Mouse (Mus musculus) intestine, embryonic 14.5 days (tissue): Measurements from ENCODE around the gene Ppp1r10. TPM values are rescaled to one million over a fixed set of nuclear protein-coding genes. Genes with fewer than 3 reads are reported as not detected.

Experiments
- ATAC-seq: fragments of 200-750 bp; cut with Nextera tagmentation; replicated peaks from 2 replicates; pipeline ENCODE4 v1.8.0; 2017; ENCODE audit warnings: low read depth, moderate number of reproducible peaks, moderate TSS enrichment, moderate library complexity; ENCODE audit not compliant: low FRiP score, low TSS enrichment
- DNase-seq: peaks from one replicate; pipeline ENCODE4 v3.0.0-alpha.2; 2018; ENCODE audit warnings: low spot score
- H3K27ac ChIP-seq: fragments of 300-500 bp; sonication (generic); 2 replicates; pipeline ENCODE4 v1.5.1; 2014; ENCODE audit warnings: low read depth, mild to moderate bottlenecking, control low read depth
- H3K27me3 ChIP-seq: fragments of 300-500 bp; sonication (generic); replicated peaks from 2 replicates; pipeline ENCODE4 v1.6.1; 2014; ENCODE audit warnings: low read length, control low read depth; ENCODE audit not compliant: control insufficient read depth, insufficient read depth
- H3K36me3 ChIP-seq: fragments of 300-500 bp; sonication (generic); 2 replicates; pipeline ENCODE4 v1.6.1; 2014; ENCODE audit warnings: low read length, control low read depth; ENCODE audit not compliant: control insufficient read depth, insufficient read depth
- H3K4me1 ChIP-seq: fragments of 300-500 bp; sonication (generic); replicated peaks from 2 replicates; pipeline ENCODE4 v1.6.1; 2014; ENCODE audit warnings: low read length, control low read depth, mixed read lengths; ENCODE audit not compliant: control insufficient read depth, insufficient read depth
- H3K4me2 ChIP-seq: fragments of 300-500 bp; sonication (generic); 2 replicates; pipeline ENCODE4 v1.6.1; 2014; ENCODE audit warnings: low read length
- H3K4me3 ChIP-seq: fragments of 300-500 bp; sonication (generic); 2 replicates; pipeline ENCODE4 v1.5.1; 2014; ENCODE audit warnings: low read depth, low read length, control low read depth, mixed read lengths
- H3K9ac ChIP-seq: fragments of 300-500 bp; sonication (generic); 2 replicates; pipeline ENCODE4 v1.6.1; 2014; ENCODE audit warnings: mild to moderate bottlenecking, low read length
- H3K9me3 ChIP-seq: fragments of 300-500 bp; sonication (generic); 2 replicates; pipeline ENCODE4 v1.6.1; 2016; ENCODE audit warnings: low read length, control low read depth; ENCODE audit not compliant: control insufficient read depth
- WGBS: fragments of 180-500 bp; shearing (Covaris S2); extraction: QIAGEN DNeasy Blood & Tissue Kit; methylation state at CpG from one replicate; pipeline ENCODE4 v1.1.7; 2014; 5-methylcytosine and 5-hydroxymethylcytosine counted together
- microRNA counts: library from miRNA; unstranded; fragments of <30 nt; microRNA quantifications from one replicate; lab custom pipeline; 2016
- microRNA-seq: library from miRNA; unstranded; fragments of <30 nt; microRNA quantifications from one replicate; pipeline ENCODE4, GENCODE M21; 2016
- polyA plus RNA-seq: library from polyadenylated mRNA; unstranded; fragments of >200 nt; fragmentation: Nextera tagmentation; extraction: Ambion mirVana; gene quantifications from 2 replicates; pipeline ENCODE4 v1.2.1, GENCODE M21; 2014

Ppp1r10 gene
- polyA plus RNA-seq, 1 experiment from 2014 or later = 33.8 TPM

DNA sequence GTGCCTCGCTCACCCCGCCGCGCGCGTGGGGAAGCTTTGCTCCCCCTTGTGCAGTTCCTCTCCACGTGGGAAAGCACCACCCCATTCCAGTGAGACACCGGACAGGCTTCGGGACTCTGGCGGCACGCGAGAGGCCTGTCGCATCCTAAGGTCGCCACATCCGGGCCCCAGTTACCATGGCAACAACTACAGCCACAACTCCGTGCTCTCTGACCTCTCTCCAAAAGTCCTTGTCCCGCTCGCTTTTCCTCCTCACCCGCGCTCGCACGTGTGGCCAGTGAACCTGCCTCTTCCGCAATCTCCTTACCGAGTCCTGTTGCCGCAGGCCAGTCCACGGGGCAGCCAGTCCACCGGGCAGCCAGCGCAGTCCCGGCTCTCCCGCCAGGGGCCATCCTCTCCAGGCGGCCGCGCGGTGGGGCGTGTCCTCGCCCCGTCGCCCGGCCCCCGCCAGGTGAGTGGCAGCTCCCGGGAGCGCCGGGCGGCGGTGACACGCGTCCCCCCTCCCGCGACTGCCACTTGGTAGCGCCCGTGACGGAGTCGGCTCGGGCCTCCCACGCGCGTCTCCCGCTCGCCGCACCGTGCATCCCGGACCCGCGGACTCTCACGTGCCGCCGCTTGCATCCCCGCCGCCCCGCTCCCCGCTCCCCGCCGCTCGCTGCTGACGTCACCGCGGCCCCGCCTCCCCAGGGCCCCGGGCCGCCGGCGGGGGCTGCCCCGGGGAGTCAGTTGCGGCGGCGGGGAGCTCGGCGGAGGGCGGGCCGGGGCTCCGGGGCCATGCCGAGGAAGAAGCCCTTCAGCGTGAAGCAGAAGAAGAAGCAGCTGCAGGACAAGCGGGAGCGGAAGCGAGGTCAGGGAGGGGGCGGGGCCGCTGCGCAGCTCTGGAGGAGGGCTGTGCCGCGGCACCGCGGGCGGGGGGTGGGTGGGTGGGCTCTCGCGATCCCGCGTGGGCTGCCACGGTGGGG lies 63.4 kb downstream of the Ppp1r10 start, which contains the start of the genes Gnl1 and Prr3:
Gnl1 (plus strand) TSS at position 451 of the 962 bp plus-strand sequence.
Prr3 (minus strand) TSS at position 836 of the 962 bp plus-strand sequence.
- Histone ChIP-seq H3K9me3 (no peaks in the 10 kb centered on the region), H3K36me3 (peaks cover 41% of the 10 kb centered on the region), H3K9ac (peak within 1 kb of the TSS; percentile 74), H3K4me3 (peak within 1 kb of the TSS; percentile 98), H3K4me1 (peaks cover 15% of the 10 kb centered on the region), H3K27me3 (no peaks in the 10 kb centered on the region), H3K4me2 (peak within 1 kb of the TSS; percentile 89), H3K27ac (peak within 1 kb of the TSS; percentile 98)
- DNase-seq = peak; percentile 99
- WGBS = under 1% methylated on average over 100 of the region's 109 CpGs
- ATAC-seq = peak; percentile 92

DNA sequence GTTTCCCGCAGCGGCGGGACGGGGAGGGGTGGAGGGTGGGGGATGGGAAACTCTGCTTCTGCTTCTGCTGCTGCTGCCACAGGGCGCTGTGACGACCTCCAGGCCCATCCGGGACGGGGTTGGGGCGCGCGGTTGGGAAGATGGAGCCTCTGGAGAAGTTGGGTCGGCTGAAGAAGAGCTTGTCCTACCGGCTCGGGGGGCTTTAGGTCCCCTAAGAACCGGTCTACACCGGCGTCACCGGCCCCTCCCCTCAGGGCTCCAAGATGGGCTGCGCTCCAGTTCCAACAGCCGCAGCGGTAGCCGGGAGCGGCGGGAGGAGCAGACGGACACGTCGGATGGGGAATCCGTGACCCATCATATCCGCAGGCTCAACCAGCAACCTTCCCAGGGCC lies 64.1 kb downstream of the Ppp1r10 start:
- Histone ChIP-seq H3K36me3 (peaks cover 47% of the 10 kb centered on the region), H3K9ac (peak overlapping the region; percentile 74), H3K4me3 (peak overlapping the region; percentile 98), H3K27ac (peak overlapping the region; percentile 98), H3K9me3 (no peaks in the 10 kb centered on the region), H3K4me1 (peaks cover 15% of the 10 kb centered on the region), H3K27me3 (no peaks in the 10 kb centered on the region), H3K4me2 (peak overlapping the region; percentile 89)
- WGBS = 0% methylated on average over 29 of the region's 29 CpGs
- peak; percentile 42 for ATAC-seq
- DNase-seq = peak; percentile 85

DNA sequence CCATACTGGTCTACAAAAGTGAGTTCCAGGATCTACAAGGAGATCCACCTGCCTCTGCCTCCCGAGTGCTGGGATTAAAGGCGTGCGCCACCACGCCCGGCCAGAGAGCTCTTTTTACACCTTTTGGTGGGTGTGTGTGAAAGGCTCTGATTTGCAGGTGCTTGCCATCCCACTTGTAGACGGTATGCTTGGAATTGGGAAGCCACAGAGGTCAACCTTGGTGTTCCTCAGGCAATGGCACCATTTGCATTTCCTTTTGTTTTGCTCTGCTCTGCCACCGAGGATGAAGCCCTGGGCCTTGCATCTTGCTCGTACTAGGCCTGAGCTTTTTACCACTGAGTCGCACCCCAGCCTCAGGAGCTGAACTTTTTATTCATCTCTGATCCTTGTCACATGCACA lies 65.5 kb downstream of the Ppp1r10 start:
- H3K4me1 ChIP-seq = peaks cover 15% of the 10 kb centered on the region
- no peaks in the 10 kb centered on the region for H3K9me3 ChIP-seq
- peaks cover 51% of the 10 kb centered on the region for H3K36me3 ChIP-seq
- ATAC-seq = no peak
- H3K27me3 ChIP-seq = no peaks in the 10 kb centered on the region
- H3K9ac ChIP-seq = no peak overlapping the region
- no peak overlapping the region for H3K4me2 ChIP-seq
- H3K27ac ChIP-seq = no peak overlapping the region
- WGBS = 93% methylated on average over 9 of the region's 9 CpGs
- DNase-seq = no peak
- H3K4me3 ChIP-seq = no peak overlapping the region

MicroRNA genes within 50 kb of the gene (microRNA counts, 519-probe panel; counts per million panel counts)
- microRNA mmu-miR-1894-3p (lab: Ali Mortazavi, UCI) (not detected), microRNA mmu-miR-1894-5p (lab: Ali Mortazavi, UCI) (not detected), microRNA mmu-miR-877 (lab: Ali Mortazavi, UCI) (not detected)

Small RNA genes lying within 50 kb of the gene (microRNA-seq; reads per million reads assigned to microRNA genes)
- gene Gm28033 = 0.59 reads per million
- gene Mir1894 = not detected
- 84.6 reads per million, percentile 57 among the genes with 10 or more reads in this experiment for gene Mir877

Other genes starting within 250 kb of the Ppp1r10 start
- 16.0 and 18.1 TPM in 2 replicates for gene Vars2, start 248.8 kb upstream of the Ppp1r10 start, polyA plus RNA-seq
- 47.2 and 49.9 TPM in 2 replicates for gene Gtf2h4, start 242.7 kb upstream of the Ppp1r10 start, polyA plus RNA-seq
- gene Ddr1, start 211.8 kb upstream of the Ppp1r10 start, polyA plus RNA-seq = 44.6 and 45.1 TPM in 2 replicates
- gene Ier3, start 94.8 kb upstream of the Ppp1r10 start, polyA plus RNA-seq = 4.4 and 5.1 TPM in 2 replicates
- gene Flot1, start 93.2 kb upstream of the Ppp1r10 start, polyA plus RNA-seq = 42.5 and 48.5 TPM in 2 replicates
- gene Tubb5, start 78.1 kb upstream of the Ppp1r10 start, polyA plus RNA-seq = 923 and 1,006 TPM in 2 replicates
- 16.6 and 17.8 TPM in 2 replicates for gene Mdc1, start 74.9 kb upstream of the Ppp1r10 start, polyA plus RNA-seq
- 62.6 and 69.3 TPM in 2 replicates for gene Nrm, start 55.1 kb upstream of the Ppp1r10 start, polyA plus RNA-seq
- 21.2 and 23.2 TPM in 2 replicates for gene Ppp1r18, start 50.8 kb upstream of the Ppp1r10 start, polyA plus RNA-seq
- gene Dhx16, start 36.6 kb upstream of the Ppp1r10 start, polyA plus RNA-seq = 37.2 and 46.1 TPM in 2 replicates
- gene 2310061I04Rik, start 19.0 kb upstream of the Ppp1r10 start, polyA plus RNA-seq = 26.7 and 30.6 TPM in 2 replicates
- 68.5 and 76.3 TPM in 2 replicates for gene Atat1, start 6.4 kb upstream of the Ppp1r10 start, polyA plus RNA-seq
- gene Mrps18b, start within 50 bp of the Ppp1r10 start, polyA plus RNA-seq = 119 and 128 TPM in 2 replicates
- gene Abcf1, start 53.3 kb downstream of the Ppp1r10 start, polyA plus RNA-seq = 88.4 and 89.1 TPM in 2 replicates
- 37.8 and 38.3 TPM in 2 replicates for gene Gnl1, start 63.4 kb downstream of the Ppp1r10 start, polyA plus RNA-seq
- gene Prr3, start 63.8 kb downstream of the Ppp1r10 start, polyA plus RNA-seq = 25.3 and 26.1 TPM in 2 replicates
- gene H2-T24, start 104.1 kb downstream of the Ppp1r10 start, polyA plus RNA-seq = 2.0 and 3.4 TPM in 2 replicates
- 4.9 and 5.7 TPM in 2 replicates for gene H2-T23, start 116.4 kb downstream of the Ppp1r10 start, polyA plus RNA-seq
- gene H2-T22, start 126.3 kb downstream of the Ppp1r10 start, polyA plus RNA-seq = 15.0 and 17.8 TPM in 2 replicates
- gene Gm6034, start 126.5 kb downstream of the Ppp1r10 start, polyA plus RNA-seq = not detected in 2 replicates
- not detected in 2 replicates for gene Gm11127, start 141.9 kb downstream of the Ppp1r10 start, polyA plus RNA-seq
- gene Gm19684, start 205.2 kb downstream of the Ppp1r10 start, polyA plus RNA-seq = not detected in 2 replicates
- gene Gm7030, start 213.0 kb downstream of the Ppp1r10 start, polyA plus RNA-seq = not detected in 2 replicates